Comparison of ENCODE assay signal across 13 mouse cellular contexts in genomic region chr9:35369063-35369462, GRCm38 (mm10). TPM values are rescaled to one million over a fixed set of nuclear protein-coding genes. Genes with fewer than 3 reads are reported as not detected.
DNase-seq lines count a peak whose midpoint lies in the region; ATAC-seq and TF ChIP-seq lines count a peak whose summit lies in the region.
"Had no signal": no experiment of that assay in that cellular context is flagged by ENCODE, and none has a peak within 500 bp of the region (broad histone marks: within the 10 kb centered on the region; RNA-seq: fewer than 3 reads in every experiment).

No protein-coding gene starts in this region.

- no peak overlapping the region for H3K4me2 ChIP-seq in forebrain, embryonic 11.5 days (ENCODE audit: low read depth, low read length, severe bottlenecking)
- H3K4me2 ChIP-seq in forebrain, postnatal 0 days (ENCODE audit: low read depth): no peak overlapping the region
- H3K4me2 ChIP-seq in kidney, embryonic 14.5 days (replicated peaks; ENCODE audit: low read depth, low read length): no peak overlapping the region
- no peak overlapping the region for H3K4me2 ChIP-seq in limb, embryonic 14.5 days (replicated peaks; ENCODE audit: low read depth, low read length, severe bottlenecking)

- H3K9me3 ChIP-seq in forebrain, embryonic 11.5 days (ENCODE audit: control insufficient read depth, low read length): no peaks in the 10 kb centered on the region
- H3K9me3 ChIP-seq in forebrain, postnatal 0 days (ENCODE audit: low read length): no peaks in the 10 kb centered on the region
- H3K9me3 ChIP-seq in kidney, embryonic 14.5 days (ENCODE audit: control insufficient read depth, low read length): no peaks in the 10 kb centered on the region
- H3K9me3 ChIP-seq in limb, embryonic 14.5 days (ENCODE audit: control insufficient read depth, low read length): no peaks in the 10 kb centered on the region

- H3K9ac ChIP-seq in forebrain, embryonic 11.5 days (ENCODE audit: low read length): no peak overlapping the region
- no peak overlapping the region for H3K9ac ChIP-seq in forebrain, postnatal 0 days
- no peak overlapping the region for H3K9ac ChIP-seq in kidney, embryonic 14.5 days (ENCODE audit: low read depth, low read length)
- no peak overlapping the region for H3K9ac ChIP-seq in limb, embryonic 14.5 days (ENCODE audit: low read depth, low read length, severe bottlenecking)
- H3K9ac ChIP-seq: liver, embryonic 14.5 days had no signal

- WGBS in forebrain, embryonic 11.5 days: 60% methylated on average over 5 of the region's 5 CpGs
- WGBS in forebrain, postnatal 0 days: 58% methylated on average over 5 of the region's 5 CpGs
- 43% methylated on average over 5 of the region's 5 CpGs for WGBS in kidney, embryonic 14.5 days
- WGBS in limb, embryonic 14.5 days: 53% methylated on average over 4 of the region's 5 CpGs

- H3K27me3 ChIP-seq in forebrain, embryonic 11.5 days (ENCODE audit: control insufficient read depth, insufficient read depth, low read length): no peaks in the 10 kb centered on the region
- no peaks in the 10 kb centered on the region for H3K27me3 ChIP-seq in forebrain, postnatal 0 days (ENCODE audit: insufficient read depth, low read length)
- H3K27me3 ChIP-seq in kidney, embryonic 14.5 days (ENCODE audit: control insufficient read depth, insufficient read depth, low read length): no peaks in the 10 kb centered on the region
- no peaks in the 10 kb centered on the region for H3K27me3 ChIP-seq in limb, embryonic 14.5 days (ENCODE audit: control insufficient read depth, insufficient read depth, low read length)

- no peak overlapping the region for H3K27ac ChIP-seq in forebrain, embryonic 11.5 days (ENCODE audit: low read depth, low read length)
- H3K27ac ChIP-seq in forebrain, postnatal 0 days (ENCODE audit: low read depth, low read length): no peak overlapping the region
- H3K27ac ChIP-seq in kidney, embryonic 14.5 days (ENCODE audit: low read depth, low read length): no peak overlapping the region
- no peak overlapping the region for H3K27ac ChIP-seq in limb, embryonic 14.5 days (replicated peaks; ENCODE audit: low read depth, low read length)
- H3K27ac ChIP-seq: liver, embryonic 14.5 days had no signal

- no peak for TF ChIP-seq CTCF in forebrain, postnatal 0 days (IDR thresholded peaks at IDR 0.05; ENCODE audit: low read depth)

- DNase-seq in forebrain, embryonic 11.5 days (ENCODE audit: low spot score): no peak
- DNase-seq in forebrain, postnatal 0 days: no peak
- no peak for DNase-seq in kidney, adult 9 months
- peak; percentile 87 for DNase-seq in Muller cell, postnatal 12 days (ENCODE audit: inconsistent ontology term)
- peak; percentile 43 for DNase-seq in limb, embryonic 14.5 days (ENCODE audit: low spot score)
- no peak for DNase-seq in left cerebral cortex, adult 8-10 months (ENCODE audit: low spot score in 2 of 2)
- DNase-seq in urinary bladder, postnatal 36 days (ENCODE audit: low spot score in 2 of 2): no peak
- DNase-seq: adrenal gland, postnatal 10 days; heart, adult 18-20 months; heart, postnatal 36 days; kidney, adult 11 months had no signal

- ATAC-seq in forebrain, embryonic 11.5 days (replicated peaks; ENCODE audit: low FRiP score): 0 out of 2 replicates have a peak, but pooled peaks have one; percentile 27
- ATAC-seq in forebrain, postnatal 0 days: no peak
- peak; percentile 48 for ATAC-seq in kidney, embryonic 14.5 days (ENCODE audit: low FRiP score, low TSS enrichment)
- ATAC-seq in limb, embryonic 14.5 days (ENCODE audit: low FRiP score, low read depth): peak; percentile 79

- H3K36me3 ChIP-seq in forebrain, embryonic 11.5 days (ENCODE audit: control insufficient read depth, insufficient read depth, low read length): no peaks in the 10 kb centered on the region
- no peaks in the 10 kb centered on the region for H3K36me3 ChIP-seq in forebrain, postnatal 0 days (ENCODE audit: insufficient read depth)
- no peaks in the 10 kb centered on the region for H3K36me3 ChIP-seq in kidney, embryonic 14.5 days (ENCODE audit: control insufficient read depth, insufficient read depth, low read length)
- H3K36me3 ChIP-seq in limb, embryonic 14.5 days (ENCODE audit: control insufficient read depth, insufficient read depth, low read length): no peaks in the 10 kb centered on the region

- TF ChIP-seq POLR2A in limb, embryonic 14.5 days (IDR thresholded peaks at IDR 0.05; ENCODE audit: borderline replicate concordance, extremely low read depth, insufficient read depth, insufficient read length): no peak

- H3K4me1 ChIP-seq in forebrain, embryonic 11.5 days (replicated peaks; ENCODE audit: control insufficient read depth, insufficient read depth, low read length): peaks cover 6% of the 10 kb centered on the region
- H3K4me1 ChIP-seq in forebrain, postnatal 0 days (ENCODE audit: insufficient read depth): no peaks in the 10 kb centered on the region
- H3K4me1 ChIP-seq in kidney, embryonic 14.5 days (ENCODE audit: control insufficient read depth, insufficient read depth, low read length): peaks cover 5% of the 10 kb centered on the region; the same call in 1 of the 2 replicates
- H3K4me1 ChIP-seq in limb, embryonic 14.5 days (ENCODE audit: control insufficient read depth, insufficient read depth, low read length): peaks cover 10% of the 10 kb centered on the region

- H3K4me3 ChIP-seq in forebrain, embryonic 11.5 days (ENCODE audit: low read depth, low read length): no peak overlapping the region
- H3K4me3 ChIP-seq in forebrain, postnatal 0 days (ENCODE audit: low read depth, low read length): no peak overlapping the region
- H3K4me3 ChIP-seq in kidney, embryonic 14.5 days (ENCODE audit: low read length): no peak overlapping the region
- H3K4me3 ChIP-seq in limb, embryonic 14.5 days (replicated peaks; ENCODE audit: low read length): no peak overlapping the region

RNA-seq across cellular contexts. Expression of gene Cdon, which starts 51.9 kb away (rescaled TPM):
- polyA plus RNA-seq in forebrain, embryonic 11.5 days (2014; fragmentation: Nextera tagmentation; extraction: Ambion mirVana): 16.4 and 17.2 TPM in 2 replicates
- 9.6 and 13.7 TPM in 2 replicates for total RNA-seq in forebrain, postnatal 0 days (2014; rRNA removed)
- 0.94 and 1.3 TPM in 2 replicates for polyA plus RNA-seq in forebrain, postnatal 0 days (2015; fragmentation: Nextera tagmentation; extraction: Ambion mirVana)
- polyA plus RNA-seq in kidney, embryonic 14.5 days (2014; fragmentation: Nextera tagmentation; extraction: Ambion mirVana): 3.6 and 6.2 TPM in 2 replicates
- polyA plus RNA-seq in limb, embryonic 14.5 days (2012; rRNA removed): 83.7 and 98.3 TPM in 2 replicates
- polyA plus RNA-seq in limb, embryonic 14.5 days (2014; fragmentation: Nextera tagmentation; extraction: Ambion mirVana): 39.6 and 40.9 TPM in 2 replicates
- total RNA-seq in left cerebral cortex, adult 8-10 months (2022): 10 to 100 TPM in 2 of 4 experiments, 1 to 10 TPM in 2; 8.7 to 12.5 (median 10.3) TPM

Comparison
In these comparisons a context has a peak if more than half of its experiments do, and no peak if none do; other contexts are left out.
1. DNase-seq: peak in Muller cell, postnatal 12 days (single experiment) and limb, embryonic 14.5 days (single experiment); none in forebrain, embryonic 11.5 days (single experiment), forebrain, postnatal 0 days (single experiment), kidney, adult 9 months (single experiment), left cerebral cortex, adult 8-10 months (0 of 2) and urinary bladder, postnatal 36 days (0 of 2).